8 mouse cellular contexts compared by ENCODE assay signal in genomic region chr7:16507284-16507683, GRCm38 (mm10). TPM values are rescaled to one million over a fixed set of nuclear protein-coding genes. Genes with fewer than 3 reads are reported as not detected.
DNase-seq lines count a peak whose midpoint lies in the region; ATAC-seq and TF ChIP-seq lines count a peak whose summit lies in the region.

No protein-coding gene starts in this region.

- peaks cover 63% of the 10 kb centered on the region for H3K36me3 ChIP-seq in E14TG2a.4 (ENCODE audit: insufficient read depth, low read length)
- H3K36me3 ChIP-seq in limb, embryonic 11.5 days (ENCODE audit: control insufficient read depth, insufficient read depth, low read length): peaks cover 16% of the 10 kb centered on the region
- H3K36me3 ChIP-seq in hindbrain, embryonic 12.5 days: peaks cover 76% of the 10 kb centered on the region

- no peak for DNase-seq in layer of hippocampus, adult 2 months (ENCODE audit: low spot score in 2 of 2)
- no peak for DNase-seq in layer of hippocampus, adult 9-11 months
- DNase-seq in adrenal gland, postnatal 10 days: peak; percentile 72
- peak; percentile 31 to 52 for DNase-seq in gastrocnemius, adult 8-10 months (ENCODE audit: low spot score in 2 of 2)
- DNase-seq in limb, embryonic 11.5 days (ENCODE audit: low spot score): peak; percentile 56
- DNase-seq in retina, embryonic 14.5 days (ENCODE audit: low spot score): peak; percentile 72

- 0 out of 2 replicates have a peak, but pooled peaks cover 3% of the 10 kb centered on the region for H3K4me1 ChIP-seq in E14TG2a.4 (replicated peaks; ENCODE audit: low read depth, low read length)
- no peaks in the 10 kb centered on the region for H3K4me1 ChIP-seq in limb, embryonic 11.5 days (ENCODE audit: control insufficient read depth, insufficient read depth, low read length)
- H3K4me1 ChIP-seq in hindbrain, embryonic 12.5 days: no peaks in the 10 kb centered on the region

- no peak for ATAC-seq in limb, embryonic 11.5 days (ENCODE audit: insufficient number of reproducible peaks, low FRiP score, low TSS enrichment, low read depth)
- no peak for ATAC-seq in hindbrain, embryonic 12.5 days (ENCODE audit: low FRiP score)

- no peak overlapping the region for H3K27ac ChIP-seq in layer of hippocampus, adult 2 months
- H3K27ac ChIP-seq in limb, embryonic 11.5 days (replicated peaks; ENCODE audit: low read depth, low read length): no peak overlapping the region
- H3K27ac ChIP-seq in hindbrain, embryonic 12.5 days: no peak overlapping the region

- TF ChIP-seq CTCF in layer of hippocampus, adult 2 months (conservative IDR thresholded peaks at IDR 0.05): peak; percentile 82
- TF ChIP-seq CTCF in E14TG2a.4 (conservative IDR thresholded peaks at IDR 0.05; ENCODE audit: low read length): peak; percentile 88

- no peaks in the 10 kb centered on the region for H3K27me3 ChIP-seq in E14TG2a.4 (ENCODE audit: insufficient read depth, low read length)
- H3K27me3 ChIP-seq in limb, embryonic 11.5 days (ENCODE audit: control insufficient read depth, insufficient read depth, low read length): no peaks in the 10 kb centered on the region
- H3K27me3 ChIP-seq in hindbrain, embryonic 12.5 days: no peaks in the 10 kb centered on the region

- H3K9ac ChIP-seq in limb, embryonic 11.5 days (ENCODE audit: low read length): no peak overlapping the region
- no peak overlapping the region for H3K9ac ChIP-seq in hindbrain, embryonic 12.5 days

- no peak overlapping the region for H3K4me2 ChIP-seq in limb, embryonic 11.5 days (ENCODE audit: low read depth, severe bottlenecking)
- H3K4me2 ChIP-seq in hindbrain, embryonic 12.5 days (replicated peaks): no peak overlapping the region

- H3K4me3 ChIP-seq in layer of hippocampus, adult 2 months: no peak overlapping the region
- no peak overlapping the region for H3K4me3 ChIP-seq in E14TG2a.4 (replicated peaks; ENCODE audit: low read length)
- H3K4me3 ChIP-seq in limb, embryonic 11.5 days (ENCODE audit: low read depth, low read length): no peak overlapping the region
- H3K4me3 ChIP-seq in hindbrain, embryonic 12.5 days: no peak overlapping the region

- no peaks in the 10 kb centered on the region for H3K9me3 ChIP-seq in E14TG2a.4 (ENCODE audit: low read length)
- no peaks in the 10 kb centered on the region for H3K9me3 ChIP-seq in limb, embryonic 11.5 days (ENCODE audit: control insufficient read depth, low read length)
- H3K9me3 ChIP-seq in hindbrain, embryonic 12.5 days (replicated peaks): no peaks in the 10 kb centered on the region

- 28% methylated on average over 3 of the region's 3 CpGs for WGBS in limb, embryonic 11.5 days
- 31% methylated on average over 3 of the region's 3 CpGs for WGBS in hindbrain, embryonic 12.5 days

RNA-seq across cellular contexts. Expression of gene Npas1, which starts 29.8 kb away (rescaled TPM):
- 10 to 100 TPM; 16.1 to 18.4 TPM for total RNA-seq in layer of hippocampus, adult 2 months (2021)
- not detected for total RNA-seq in adrenal gland, postnatal 10 days (2021)
- not detected for total RNA-seq in gastrocnemius, adult 8-10 months (2022)
- polyA plus RNA-seq in limb, embryonic 11.5 days (2014; fragmentation: Nextera tagmentation; extraction: Ambion mirVana): 0.10 TPM in 1 of 2 replicates, not detected in the other
- polyA plus RNA-seq in hindbrain, embryonic 12.5 days (2016; fragmentation: Nextera tagmentation; extraction: Ambion mirVana): 1.2 and 1.7 TPM in 2 replicates

RNA-seq across cellular contexts. Expression of gene Tmem160, which starts 54.7 kb away (rescaled TPM):
- total RNA-seq in layer of hippocampus, adult 2 months (2021): 10 to 100 TPM; 59.4 to 72.5 TPM
- 10 to 100 TPM; 43.9 to 46.8 TPM for total RNA-seq in adrenal gland, postnatal 10 days (2021)
- total RNA-seq in gastrocnemius, adult 8-10 months (2022): 10 to 100 TPM; 54.7 to 73.2 (median 60.1) TPM
- 62.0 and 71.4 TPM in 2 replicates for polyA plus RNA-seq in limb, embryonic 11.5 days (2014; fragmentation: Nextera tagmentation; extraction: Ambion mirVana)
- 52.6 and 55.9 TPM in 2 replicates for polyA plus RNA-seq in hindbrain, embryonic 12.5 days (2016; fragmentation: Nextera tagmentation; extraction: Ambion mirVana)

Comparison
In these comparisons a context has a peak if more than half of its experiments do, and no peak if none do; other contexts are left out.
1. DNase-seq: peak in adrenal gland, postnatal 10 days (single experiment), gastrocnemius, adult 8-10 months (2 of 2), limb, embryonic 11.5 days (single experiment) and retina, embryonic 14.5 days (single experiment); none in layer of hippocampus, adult 2 months (0 of 2) and layer of hippocampus, adult 9-11 months (single experiment).
2. RNA of gene Npas1, which starts 29.8 kb away (total RNA-seq): 16.1 to 18.4 TPM in layer of hippocampus, adult 2 months; not detected in adrenal gland, postnatal 10 days and not detected in gastrocnemius, adult 8-10 months; every median in the first group is over 10 times any median in the second.